Mouse (Mus musculus) embryonic facial prominence, embryonic 11.5 days (tissue): ENCODE results near the gene Olfr1448. TPM values are rescaled to one million over a fixed set of nuclear protein-coding genes. Genes with fewer than 3 reads are reported as not detected.
"Not testable (repeated sequence)": the region's sequence is repeated elsewhere in the genome, so short reads cannot be mapped to it uniquely, and the experiment has no call there.

Source experiments
- ATAC-seq: fragments of 200-750 bp; cut with Nextera tagmentation; replicated peaks from 2 replicates; pipeline ENCODE4 v1.8.0; 2017; ENCODE audit warnings: low read depth; ENCODE audit not compliant: insufficient number of reproducible peaks, low FRiP score, low TSS enrichment
- DNase-seq: peaks from one replicate; pipeline ENCODE4 v3.0.0-alpha.2; 2015; ENCODE audit warnings: low spot score
- H3K27ac ChIP-seq: fragments of 300-500 bp; sonication (generic); replicated peaks from 2 replicates; pipeline ENCODE4 v1.5.1; 2014; ENCODE audit warnings: mild to moderate bottlenecking, low read depth, low read length, control low read depth
- H3K27me3 ChIP-seq: fragments of 300-500 bp; sonication (generic); 2 replicates; pipeline ENCODE4 v1.6.1; 2014; ENCODE audit warnings: mild to moderate bottlenecking, low read length, moderate library complexity, mixed read lengths; ENCODE audit not compliant: control insufficient read depth, insufficient read depth
- H3K36me3 ChIP-seq: fragments of 300-500 bp; sonication (generic); replicated peaks from 2 replicates; pipeline ENCODE4 v1.6.1; 2014; ENCODE audit warnings: low read depth, mild to moderate bottlenecking, low read length, moderate library complexity, mixed read lengths; ENCODE audit not compliant: control insufficient read depth, insufficient read depth
- H3K4me1 ChIP-seq: fragments of 300-500 bp; sonication (generic); 2 replicates; pipeline ENCODE4 v1.6.1; 2014; ENCODE audit warnings: low read length, mixed read lengths; ENCODE audit not compliant: control insufficient read depth, insufficient read depth
- H3K4me2 ChIP-seq: fragments of 300-500 bp; sonication (generic); 2 replicates; pipeline ENCODE4 v1.6.1; 2014; ENCODE audit warnings: low read depth, mild to moderate bottlenecking, control low read depth, low read length, moderate library complexity
- H3K4me3 ChIP-seq: fragments of 300-500 bp; sonication (generic); 2 replicates; pipeline ENCODE4 v1.5.1; 2014; ENCODE audit warnings: low read depth, low read length, control low read depth
- H3K9ac ChIP-seq: fragments of 300-500 bp; sonication (generic); replicated peaks from 2 replicates; pipeline ENCODE4 v1.6.1; 2014; ENCODE audit warnings: mild to moderate bottlenecking, control low read depth, low read length
- H3K9me3 ChIP-seq: fragments of 300-500 bp; sonication (generic); replicated peaks from 2 replicates; pipeline ENCODE4 v1.6.1; 2016; ENCODE audit warnings: mild to moderate bottlenecking, low read length, inconsistent platforms, mixed read lengths; ENCODE audit not compliant: control insufficient read depth
- WGBS: fragments of 180-500 bp; shearing (Covaris S2); extraction: QIAGEN DNeasy Blood & Tissue Kit; methylation state at CpG from one replicate; pipeline ENCODE4 v1.1.7; 2014; 5-methylcytosine and 5-hydroxymethylcytosine counted together
- polyA plus RNA-seq: library from polyadenylated mRNA; unstranded; fragments of >200 nt; fragmentation: Nextera tagmentation; extraction: Ambion mirVana; gene quantifications from 2 replicates; pipeline ENCODE4 v1.2.1, GENCODE M21; 2014

Olfr1448 gene
- not detected in 2 replicates for polyA plus RNA-seq

DNA sequence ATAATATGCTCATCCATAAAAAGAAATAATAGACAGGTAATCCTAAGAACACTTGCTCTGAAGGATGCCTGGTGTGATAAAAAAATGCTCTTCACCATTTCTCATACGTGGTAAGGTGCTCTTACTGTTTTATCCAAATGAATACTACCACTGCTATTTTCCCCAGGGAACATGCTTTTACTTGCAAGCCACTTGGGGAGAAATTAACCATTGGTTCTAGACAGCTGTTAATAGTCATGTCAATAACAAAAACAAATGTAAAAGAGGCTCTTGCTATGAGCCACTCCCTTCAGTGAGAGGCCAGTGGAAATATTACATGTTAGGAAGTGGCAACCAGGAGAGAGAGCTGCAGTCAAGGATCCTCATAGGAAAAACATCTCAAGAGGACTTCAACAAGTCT, at the start of gene Olfr1448:
Olfr1448 (minus strand) TSS at position 101 of the 400 bp plus-strand sequence.
- no peak for DNase-seq
- H3K4me2 ChIP-seq: no peak within 1 kb of the TSS
- ATAC-seq: no peak
- no peaks in the 10 kb centered on the region for H3K27me3 ChIP-seq
- no peak within 1 kb of the TSS for H3K9ac ChIP-seq
- no peaks in the 10 kb centered on the region for H3K36me3 ChIP-seq
- H3K9me3 ChIP-seq: no peaks in the 10 kb centered on the region
- WGBS: 68% methylated on average over 1 of the region's 1 CpGs
- H3K4me3 ChIP-seq: no peak within 1 kb of the TSS
- H3K4me1 ChIP-seq: no peaks in the 10 kb centered on the region
- no peak within 1 kb of the TSS for H3K27ac ChIP-seq

DNA sequence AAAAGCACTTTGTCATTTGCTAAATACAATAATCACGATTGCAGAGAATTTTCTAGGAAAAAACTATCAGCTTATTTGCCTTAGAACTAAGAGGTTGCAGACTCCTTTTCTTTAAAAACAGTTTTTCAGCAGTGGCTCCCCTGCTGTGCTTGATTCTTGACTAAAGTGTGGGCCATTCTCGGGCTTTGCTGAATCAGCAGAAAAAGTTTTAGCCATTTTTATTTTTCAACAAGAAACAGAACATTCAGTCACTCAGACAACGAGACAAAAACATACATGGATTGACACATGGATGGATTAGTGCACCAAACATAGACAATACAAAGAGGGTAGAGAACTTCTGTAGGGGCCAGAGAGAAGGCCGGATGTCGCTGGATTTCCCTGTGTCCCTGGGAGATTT, 45.9 kb upstream of the Olfr1448 start:
- H3K27me3 ChIP-seq, H3K4me3 ChIP-seq, H3K27ac ChIP-seq, ATAC-seq, DNase-seq, H3K9ac ChIP-seq, H3K36me3 ChIP-seq, H3K9me3 ChIP-seq, H3K4me1 ChIP-seq, H3K4me2 ChIP-seq: not testable (repeated sequence)
- WGBS: 74% methylated on average over 5 of the region's 5 CpGs

DNA sequence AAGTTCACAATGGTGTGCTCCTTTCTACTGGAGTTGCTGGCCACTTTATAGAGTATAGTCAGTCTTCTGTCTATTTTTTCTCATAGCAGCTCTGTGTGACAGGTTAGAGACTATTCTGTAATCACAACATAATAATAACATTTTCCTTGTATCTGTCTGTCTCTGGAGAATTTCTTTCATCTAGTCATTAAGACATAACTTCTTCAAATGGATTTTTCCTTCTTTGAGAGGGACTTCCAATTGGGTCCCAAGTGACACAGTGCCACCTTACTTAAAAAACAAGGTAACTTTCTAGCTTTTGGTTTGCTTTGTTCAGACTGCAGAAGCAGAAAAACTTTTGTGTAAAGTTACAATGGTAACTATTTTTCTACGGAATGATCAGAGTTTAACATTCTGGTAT, 25.7 kb upstream of the Olfr1448 start, which contains the start of gene Olfr1450:
Olfr1450 (plus strand) TSS at position 301 of the 400 bp plus-strand sequence.
- H3K27me3 ChIP-seq: no peaks in the 10 kb centered on the region
- no peaks in the 10 kb centered on the region for H3K36me3 ChIP-seq
- H3K4me1 ChIP-seq: no peaks in the 10 kb centered on the region
- H3K27ac ChIP-seq: no peak within 1 kb of the TSS
- no peak within 1 kb of the TSS for H3K9ac ChIP-seq
- ATAC-seq (no peak), DNase-seq (no peak)
- H3K4me2 ChIP-seq: no peak within 1 kb of the TSS
- 91% methylated on average over 1 of the region's 1 CpGs for WGBS
- no peak within 1 kb of the TSS for H3K4me3 ChIP-seq
- no peaks in the 10 kb centered on the region for H3K9me3 ChIP-seq

DNA sequence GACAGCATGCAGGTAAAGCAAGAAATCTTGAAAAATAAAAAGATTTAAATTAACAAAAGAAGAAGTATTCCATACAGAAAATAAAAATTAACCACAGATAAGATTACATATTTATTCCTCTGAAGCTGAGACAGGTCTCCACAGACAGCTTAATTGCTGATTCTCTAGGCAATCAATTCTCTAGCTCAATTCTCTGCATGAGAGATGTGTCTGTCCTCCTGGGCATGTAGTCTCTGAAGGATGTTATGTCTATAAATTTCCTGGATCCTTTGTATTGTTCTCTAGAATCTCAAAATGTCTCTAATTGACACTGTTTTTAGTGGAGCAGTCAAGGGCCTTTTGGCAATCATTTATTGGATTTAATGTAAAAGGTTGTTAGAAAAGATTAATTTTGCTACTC, 6.3 kb upstream of the Olfr1448 start, which contains the start of gene Olfr1449:
Olfr1449 (plus strand) TSS at position 301 of the 400 bp plus-strand sequence.
- Histone ChIP-seq H3K4me2 (no peak within 1 kb of the TSS), H3K9me3 (no peaks in the 10 kb centered on the region), H3K36me3 (no peaks in the 10 kb centered on the region), H3K4me3 (no peak within 1 kb of the TSS), H3K27me3 (no peaks in the 10 kb centered on the region), H3K4me1 (no peaks in the 10 kb centered on the region), H3K9ac (no peak within 1 kb of the TSS), H3K27ac (no peak within 1 kb of the TSS)
- DNase-seq: no peak
- no peak for ATAC-seq

DNA sequence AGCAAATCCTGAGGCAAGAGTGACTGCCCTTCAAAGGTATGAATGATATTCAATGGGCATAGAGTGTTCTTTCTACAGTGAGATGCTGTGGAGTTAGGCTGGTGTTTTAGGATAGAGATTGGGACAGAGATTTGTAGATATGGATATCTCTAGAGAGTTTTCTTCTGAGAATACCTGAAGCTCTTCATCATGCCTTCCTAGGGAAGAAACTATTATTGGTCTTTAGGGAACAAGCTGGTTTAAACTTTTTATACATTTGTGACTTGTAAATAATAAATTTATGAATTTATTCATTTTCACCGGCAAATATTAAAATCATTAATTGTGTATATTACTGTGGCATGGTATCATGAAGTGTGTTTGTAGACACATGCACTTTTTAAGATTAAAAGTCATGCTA, 20.6 kb downstream of the Olfr1448 start, which contains the start of gene Olfr1447:
Olfr1447 (minus strand) TSS at position 101 of the 400 bp plus-strand sequence.
- 86% methylated on average over 1 of the region's 1 CpGs for WGBS
- Histone ChIP-seq H3K4me2 (no peak within 1 kb of the TSS), H3K9me3 (no peaks in the 10 kb centered on the region), H3K27ac (no peak within 1 kb of the TSS), H3K36me3 (no peaks in the 10 kb centered on the region), H3K4me1 (no peaks in the 10 kb centered on the region), H3K27me3 (no peaks in the 10 kb centered on the region), H3K4me3 (no peak within 1 kb of the TSS), H3K9ac (no peak within 1 kb of the TSS)
- no peak for ATAC-seq
- DNase-seq: no peak

DNA sequence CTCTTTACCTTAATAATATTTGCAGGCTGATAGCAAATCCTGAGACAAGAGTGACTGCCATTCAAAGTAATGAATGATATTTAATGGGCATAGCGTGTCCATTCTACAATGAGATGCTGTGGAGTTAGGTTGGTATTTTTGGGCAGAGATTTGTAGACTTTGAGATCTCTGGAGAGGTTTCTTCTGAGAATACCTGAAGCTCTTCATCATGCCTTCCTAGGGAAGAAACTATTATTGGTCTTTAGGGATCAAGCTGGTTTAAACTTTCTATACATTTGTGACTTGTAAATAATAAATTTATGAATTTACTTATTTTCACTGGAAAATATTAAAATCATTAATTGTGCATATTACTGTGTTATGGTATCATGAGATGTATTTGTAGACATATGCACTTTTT, 30.8 kb downstream of the Olfr1448 start, which contains the start of gene Olfr1446:
Olfr1446 (minus strand) TSS at position 101 of the 400 bp plus-strand sequence.
- Histone ChIP-seq H3K27ac (no peak within 1 kb of the TSS), H3K4me3 (no peak within 1 kb of the TSS), H3K4me2 (no peak within 1 kb of the TSS), H3K9me3 (no peaks in the 10 kb centered on the region), H3K4me1 (no peaks in the 10 kb centered on the region), H3K36me3 (no peaks in the 10 kb centered on the region), H3K27me3 (no peaks in the 10 kb centered on the region), H3K9ac (no peak within 1 kb of the TSS)
- ATAC-seq (no peak), DNase-seq (no peak)
- WGBS: 78% methylated on average over 1 of the region's 1 CpGs

DNA sequence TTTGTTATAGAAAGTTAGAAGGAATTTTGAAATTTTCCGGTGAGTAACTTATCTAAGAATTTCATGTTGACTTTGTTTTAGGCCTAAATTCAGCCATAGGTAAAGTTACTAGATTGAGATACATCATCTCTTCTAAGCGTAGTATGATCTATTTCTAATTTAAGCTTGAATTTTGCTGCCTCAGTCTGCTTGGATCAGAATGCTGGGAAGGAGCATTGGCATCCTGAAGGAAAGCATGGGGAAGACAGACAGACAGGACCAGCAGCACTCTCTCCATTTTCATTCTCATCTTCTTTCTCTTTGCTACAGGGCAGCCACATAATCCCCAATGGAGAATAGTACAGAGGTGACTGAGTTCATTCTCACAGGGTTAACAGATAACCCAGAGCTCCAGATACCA, 40.7 kb downstream of the Olfr1448 start, which contains the start of gene Olfr1445:
Olfr1445 (plus strand) TSS at position 301 of the 400 bp plus-strand sequence.
- Histone ChIP-seq H3K9me3 (no peaks in the 10 kb centered on the region), H3K27me3 (no peaks in the 10 kb centered on the region), H3K36me3 (no peaks in the 10 kb centered on the region), H3K4me2 (no peak within 1 kb of the TSS), H3K4me3 (no peak within 1 kb of the TSS), H3K4me1 (no peaks in the 10 kb centered on the region), H3K27ac (no peak within 1 kb of the TSS), H3K9ac (no peak within 1 kb of the TSS)
- ATAC-seq (no peak), DNase-seq (no peak)
- 86% methylated on average over 2 of the region's 2 CpGs for WGBS
